ENCODE assay signal across 12 mouse cellular contexts in the genomic region with DNA sequence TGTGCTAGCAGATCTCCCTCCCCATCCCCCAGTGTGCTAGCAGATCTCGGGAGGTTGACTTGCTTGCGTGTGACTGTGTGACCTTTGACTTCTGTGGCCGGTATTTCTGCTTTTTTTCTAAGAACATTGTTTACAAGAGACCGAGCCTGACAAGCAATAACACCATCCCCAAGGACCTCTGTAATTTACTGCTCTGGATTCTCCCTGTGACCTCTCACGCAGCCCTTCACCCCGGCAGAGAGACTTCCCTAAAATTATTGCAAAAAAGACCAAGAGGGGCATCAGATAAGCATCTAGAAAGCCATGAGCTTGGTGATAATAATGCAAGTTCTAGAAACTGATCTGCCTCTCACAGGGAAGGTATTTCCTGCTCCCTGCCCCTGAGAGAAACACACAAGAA. TPM values are rescaled to one million over a fixed set of nuclear protein-coding genes. Genes with fewer than 3 reads are reported as not detected.
A peak's percentile ranks its signal among the peaks of the same experiment; 100 is the strongest.
DNase-seq lines count a peak whose midpoint lies in the region; ATAC-seq and TF ChIP-seq lines count a peak whose summit lies in the region.
"Had no signal": no experiment of that assay in that cellular context is flagged by ENCODE, and none has a peak within 500 bp of the region (broad histone marks: within the 10 kb centered on the region; RNA-seq: fewer than 3 reads in every experiment).

No protein-coding gene starts in this region.

- 9% methylated on average over 6 of the region's 6 CpGs for WGBS in liver, embryonic 11.5 days

- H3K4me1 ChIP-seq in liver, embryonic 11.5 days (replicated peaks; ENCODE audit: control insufficient read depth, insufficient read depth, low read length): peaks cover 16% of the 10 kb centered on the region
- H3K4me1 ChIP-seq: hindbrain, embryonic 15.5 days had no signal

- intact Hi-C loops in gastrocnemius, adult 2 months (cut with DNase I): no loop called here
- intact Hi-C loops in gastrocnemius, postnatal 36 days (cut with DNase I): no loop called here
- intact Hi-C loops in left cerebral cortex, postnatal 25 days (cut with DNase I): no loop called here

- H3K27me3 ChIP-seq in liver, embryonic 11.5 days (replicated peaks; ENCODE audit: control insufficient read depth, insufficient read depth, low read length): no peaks in the 10 kb centered on the region
- H3K27me3 ChIP-seq: heart, embryonic 15.5 days; hindbrain, embryonic 15.5 days had no signal

- peak overlapping the region; percentile 2; the same call in 1 of the 2 replicates for H3K4me3 ChIP-seq in gastrocnemius, adult 2 months
- H3K4me3 ChIP-seq in liver, embryonic 11.5 days (ENCODE audit: low read depth, low read length): no peak overlapping the region
- H3K4me3 ChIP-seq: heart, embryonic 15.5 days; hindbrain, embryonic 15.5 days had no signal

- peak overlapping the region; percentile 18 for H3K4me2 ChIP-seq in liver, embryonic 11.5 days
- H3K4me2 ChIP-seq: heart, embryonic 15.5 days; hindbrain, embryonic 15.5 days had no signal

- no peaks in the 10 kb centered on the region for H3K36me3 ChIP-seq in liver, embryonic 11.5 days (ENCODE audit: control insufficient read depth, insufficient read depth, low read length)
- H3K36me3 ChIP-seq: heart, embryonic 15.5 days; hindbrain, embryonic 15.5 days had no signal

- H3K9ac ChIP-seq in liver, embryonic 11.5 days (ENCODE audit: low read depth, low read length): no peak overlapping the region
- H3K9ac ChIP-seq: heart, embryonic 15.5 days; hindbrain, embryonic 15.5 days had no signal

- DNase-seq in gastrocnemius, adult 2 months: no peak
- DNase-seq in gastrocnemius, postnatal 36 days: no peak
- peak; percentile 27 for DNase-seq in embryo, embryonic 11 days
- no peak for DNase-seq in liver, embryonic 11.5 days (ENCODE audit: low spot score)
- DNase-seq in ovary, postnatal 36 days (ENCODE audit: low spot score): no peak
- DNase-seq in frontal cortex, adult 2 months (ENCODE audit: extremely low spot score in 1 of 2, low spot score in 1 of 2): no peak
- DNase-seq in left cerebral cortex, postnatal 25 days (ENCODE audit: low spot score in 2 of 2): no peak
- DNase-seq: layer of hippocampus, adult 9-11 months; lung, postnatal 14 days had no signal

- H3K9me3 ChIP-seq in liver, embryonic 11.5 days (ENCODE audit: control insufficient read depth, low read length): no peaks in the 10 kb centered on the region
- H3K9me3 ChIP-seq: heart, embryonic 15.5 days; hindbrain, embryonic 15.5 days had no signal

- peak overlapping the region; percentile 80 for H3K27ac ChIP-seq in gastrocnemius, adult 2 months
- H3K27ac ChIP-seq in liver, embryonic 11.5 days (ENCODE audit: low read depth, low read length): peak overlapping the region; percentile 50; the same call in 1 of the 2 replicates
- H3K27ac ChIP-seq: hindbrain, embryonic 15.5 days had no signal

- 0 out of 2 replicates have a peak, but pooled peaks have one; percentile 24 for ATAC-seq in liver, embryonic 11.5 days (replicated peaks; ENCODE audit: low FRiP score)
- 0 out of 2 replicates have a peak, but pooled peaks have one; percentile 48 for ATAC-seq in monocyte, adult 5-6 weeks (replicated peaks; ENCODE audit: insufficient number of reproducible peaks, low FRiP score, low TSS enrichment, poor library complexity, severe bottlenecking)

- TF ChIP-seq CTCF in gastrocnemius, adult 2 months (IDR thresholded peaks at IDR 0.05): no peak

RNA-seq across cellular contexts. Expression of a gene that starts 14.5 kb away (rescaled TPM):
- total RNA-seq in gastrocnemius, adult 2 months (2021): 100 to 1,000 TPM; 201 to 248 TPM
- 100 to 1,000 TPM; 183 to 207 TPM for total RNA-seq in gastrocnemius, postnatal 36 days (2021)
- 10.5 and 11.5 TPM in 2 replicates for polyA plus RNA-seq in liver, embryonic 11.5 days (2014; fragmentation: Nextera tagmentation; extraction: Ambion mirVana)
- total RNA-seq in monocyte, adult 5-6 weeks (2017): 1.1 to 3.4 TPM (median 2.6 TPM) in 3 replicates
- 15.4 and 21.0 TPM in 2 replicates for polyA plus RNA-seq in frontal cortex, adult 2 months (2012; rRNA removed)
- 10 to 100 TPM; 10.3 to 10.6 TPM for total RNA-seq in left cerebral cortex, postnatal 25 days (2021)

RNA-seq across cellular contexts. Expression of a gene that starts 20.7 kb away (rescaled TPM):
- 1 to 10 TPM in 1 of 2 experiments, under 1 TPM in 1; 0.89 to 1.5 TPM for total RNA-seq in gastrocnemius, adult 2 months (2021)
- 1 to 10 TPM in 1 of 2 experiments, under 1 TPM in 1; 0.48 to 1.2 TPM for total RNA-seq in gastrocnemius, postnatal 36 days (2021)
- polyA plus RNA-seq in liver, embryonic 11.5 days (2014; fragmentation: Nextera tagmentation; extraction: Ambion mirVana): 3.6 and 5.5 TPM in 2 replicates
- total RNA-seq in monocyte, adult 5-6 weeks (2017): 3.1 to 9.2 TPM (median 5.0 TPM) in 3 replicates
- 2.7 and 3.4 TPM in 2 replicates for polyA plus RNA-seq in frontal cortex, adult 2 months (2012; rRNA removed)
- 1 to 10 TPM in 1 of 2 experiments, under 1 TPM in 1; 0.39 to 1.1 TPM for total RNA-seq in left cerebral cortex, postnatal 25 days (2021)

RNA-seq across cellular contexts. Expression of a gene that starts 41.5 kb away (rescaled TPM):
- 1 to 10 TPM; 3.5 to 3.8 TPM for total RNA-seq in gastrocnemius, adult 2 months (2021)
- total RNA-seq in gastrocnemius, postnatal 36 days (2021): 1 to 10 TPM; 2.2 to 2.9 TPM
- polyA plus RNA-seq in liver, embryonic 11.5 days (2014; fragmentation: Nextera tagmentation; extraction: Ambion mirVana): 6.0 and 6.3 TPM in 2 replicates
- total RNA-seq in monocyte, adult 5-6 weeks (2017): 4.0 to 9.1 TPM (median 4.9 TPM) in 3 replicates
- 13.7 and 14.0 TPM in 2 replicates for polyA plus RNA-seq in frontal cortex, adult 2 months (2012; rRNA removed)
- 10 to 100 TPM; 13.4 to 15.3 TPM for total RNA-seq in left cerebral cortex, postnatal 25 days (2021)

Comparison
In these comparisons a context has a peak if more than half of its experiments do, and no peak if none do; other contexts are left out.
1. RNA of a gene that starts 14.5 kb away (total RNA-seq): 201 to 248 TPM in gastrocnemius, adult 2 months and 183 to 207 TPM in gastrocnemius, postnatal 36 days; 10.3 to 10.6 TPM in left cerebral cortex, postnatal 25 days and 1.1 to 3.4 TPM in monocyte, adult 5-6 weeks; every median in the first group is over 10 times any median in the second.